Mouse (Mus musculus) fat pad, adult 2 months (tissue): ENCODE measurements around the gene Tuba1c.
A peak's percentile ranks its signal among the peaks of the same experiment; 100 is the strongest.

Source experiments
- DNase-seq: peaks from one replicate; pipeline ENCODE4 v3.0.0-alpha.2; 2011; ENCODE audit warnings: low read depth, low spot score; ENCODE audit errors: extremely low read depth

The Tuba1c gene

DNA sequence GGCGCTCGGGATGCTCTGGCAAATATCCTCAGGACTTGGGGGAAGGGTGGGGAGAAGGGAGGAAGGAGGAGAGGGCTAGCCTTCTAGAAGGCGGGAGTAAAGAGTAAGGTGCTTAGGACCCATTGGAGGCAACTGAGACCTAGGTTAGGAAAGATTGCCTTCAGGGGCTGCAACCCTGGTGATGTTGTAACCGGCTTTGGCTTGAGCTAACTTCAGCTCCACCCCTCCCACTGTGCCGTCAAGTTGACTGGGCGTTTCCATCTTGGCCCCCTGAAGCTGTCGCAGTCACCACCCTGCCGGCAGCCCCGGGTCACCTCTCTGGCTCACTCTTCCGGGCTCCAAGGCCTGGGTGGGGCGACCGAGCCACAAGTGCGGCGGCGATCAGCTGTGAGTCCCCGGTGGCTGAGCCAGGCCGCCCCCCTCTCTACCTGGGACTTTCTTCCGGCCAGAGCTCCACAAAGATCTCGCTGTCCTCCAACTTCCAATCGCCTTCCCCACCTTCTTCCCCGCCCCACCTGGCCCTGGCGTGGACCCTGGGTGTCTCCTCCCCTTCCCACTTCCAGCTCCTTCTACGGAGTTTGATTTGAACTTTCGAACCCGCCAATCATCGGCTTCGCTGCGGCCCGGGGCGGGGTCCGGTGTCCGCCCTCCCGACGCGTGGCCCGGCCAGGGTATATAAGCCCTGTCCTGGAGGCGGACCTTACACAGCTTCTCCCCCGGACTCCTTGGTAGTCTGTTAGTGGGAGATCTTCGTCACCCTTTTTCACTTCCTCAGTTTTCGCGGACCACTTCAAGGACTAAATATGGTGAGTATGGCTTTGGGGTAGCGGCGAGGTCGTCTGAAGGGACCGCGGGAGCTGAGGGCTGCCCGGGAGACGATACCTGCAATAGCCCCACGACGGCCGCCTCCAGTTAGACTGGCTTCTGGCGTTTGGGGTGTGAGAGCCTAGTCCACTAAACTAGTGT, at the start of gene Tuba1c:
Gene Tuba1c (plus strand): TSS at position 273 of the 966 bp plus-strand sequence.
- DNase-seq, result peak; percentile 97

DNA sequence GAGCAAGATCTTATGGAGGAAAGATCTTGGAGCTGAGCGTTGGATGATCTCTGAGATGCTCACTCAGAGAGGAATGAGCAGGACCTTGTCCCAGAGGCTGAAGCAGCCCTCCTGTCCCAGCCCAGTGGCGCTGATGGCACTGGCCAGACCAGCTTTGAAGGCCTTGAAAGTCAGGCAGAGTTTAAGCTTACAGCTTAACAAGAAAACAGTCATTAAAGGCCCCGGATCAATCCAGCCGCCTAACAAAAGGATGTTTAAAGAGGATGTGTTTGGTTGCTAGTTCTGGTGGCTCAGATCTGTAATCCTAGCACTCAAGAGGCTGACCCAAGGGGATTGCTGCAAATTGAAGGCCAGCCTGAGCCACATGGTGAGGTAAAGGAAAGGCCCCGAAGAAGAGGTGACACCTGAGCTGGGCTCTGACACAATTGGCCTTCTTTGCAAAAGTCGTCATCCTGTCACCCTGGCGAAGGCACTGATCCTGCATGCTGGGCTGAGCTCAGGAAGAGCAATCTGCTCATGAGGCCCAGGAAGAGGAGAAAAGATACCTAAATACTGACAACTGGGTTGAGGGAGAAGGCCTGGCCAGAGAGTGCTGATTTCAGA, 49.6 kb upstream of the Tuba1c start:
- DNase-seq, result no peak

DNA sequence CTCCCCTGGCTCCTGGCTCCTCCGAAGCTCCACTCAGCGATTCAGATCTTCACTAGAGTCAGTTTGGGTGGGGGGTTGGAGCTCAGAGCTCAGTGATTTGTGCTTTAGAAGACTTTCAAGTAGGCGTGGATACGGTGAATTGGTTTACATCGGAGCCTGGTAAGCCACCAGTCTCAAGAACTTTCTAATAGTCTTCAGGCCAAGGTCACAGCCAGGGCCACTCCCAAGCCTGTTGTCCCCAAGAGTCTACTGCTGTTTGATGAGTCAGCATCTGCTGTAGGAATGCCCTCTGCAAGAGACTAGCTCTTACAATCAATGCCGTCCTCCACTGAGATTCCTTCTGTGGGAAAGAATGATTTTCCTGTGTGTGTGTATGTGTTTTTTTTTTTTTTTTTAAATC, 47.6 kb upstream of the Tuba1c start:
- no peak for DNase-seq

DNA sequence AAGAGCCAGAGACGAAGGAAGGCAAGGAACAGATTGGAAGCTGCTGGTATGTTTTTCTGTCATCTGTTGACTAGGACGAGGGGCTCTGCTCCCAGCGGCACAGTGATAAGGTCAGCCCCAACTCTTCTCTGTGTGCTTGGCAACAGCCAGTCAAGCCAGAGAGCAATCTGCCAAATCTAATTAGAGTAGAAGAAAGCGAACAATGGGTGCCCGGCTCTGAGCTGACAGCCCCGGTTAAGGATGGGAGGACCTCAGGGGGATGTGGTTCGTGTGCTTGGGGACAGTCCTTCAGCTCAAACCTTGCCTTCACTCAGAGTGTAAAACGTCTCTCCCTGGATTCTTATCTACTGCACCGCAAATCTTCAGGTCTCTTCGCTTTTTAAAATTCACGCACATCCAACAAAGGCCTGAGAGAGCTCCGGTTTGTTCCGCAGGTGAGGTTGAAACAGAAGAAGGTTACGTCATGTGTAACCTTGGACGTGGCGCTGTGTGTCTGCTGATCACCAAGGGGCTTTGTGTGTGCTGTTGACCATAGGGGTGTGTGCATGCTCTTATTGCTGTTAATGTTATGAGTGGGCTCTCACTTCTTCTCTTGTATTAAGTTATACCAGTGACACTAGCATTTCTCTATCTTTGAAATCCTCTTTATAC, 46.1 kb upstream of the Tuba1c start:
- no peak for DNase-seq

DNA sequence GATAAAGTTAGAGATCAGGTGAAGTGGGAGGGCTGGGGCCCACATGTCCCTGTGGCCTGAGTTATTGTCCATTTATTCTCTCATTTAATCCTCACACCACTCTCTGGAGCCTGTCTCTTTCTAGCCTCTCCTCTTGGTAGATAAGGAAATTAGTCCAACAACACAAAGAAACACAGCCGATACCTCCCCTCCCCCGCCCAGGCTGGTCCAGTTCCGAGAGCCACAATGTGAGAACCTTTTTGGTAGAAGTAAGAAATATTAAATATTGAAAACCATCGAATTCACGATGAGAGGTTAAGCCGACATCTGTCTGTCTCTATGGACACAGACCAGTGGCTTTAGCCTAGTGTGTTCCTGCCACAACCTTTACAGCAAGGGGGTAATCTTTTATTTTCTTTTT, 45.0 kb upstream of the Tuba1c start:
- no peak for DNase-seq

DNA sequence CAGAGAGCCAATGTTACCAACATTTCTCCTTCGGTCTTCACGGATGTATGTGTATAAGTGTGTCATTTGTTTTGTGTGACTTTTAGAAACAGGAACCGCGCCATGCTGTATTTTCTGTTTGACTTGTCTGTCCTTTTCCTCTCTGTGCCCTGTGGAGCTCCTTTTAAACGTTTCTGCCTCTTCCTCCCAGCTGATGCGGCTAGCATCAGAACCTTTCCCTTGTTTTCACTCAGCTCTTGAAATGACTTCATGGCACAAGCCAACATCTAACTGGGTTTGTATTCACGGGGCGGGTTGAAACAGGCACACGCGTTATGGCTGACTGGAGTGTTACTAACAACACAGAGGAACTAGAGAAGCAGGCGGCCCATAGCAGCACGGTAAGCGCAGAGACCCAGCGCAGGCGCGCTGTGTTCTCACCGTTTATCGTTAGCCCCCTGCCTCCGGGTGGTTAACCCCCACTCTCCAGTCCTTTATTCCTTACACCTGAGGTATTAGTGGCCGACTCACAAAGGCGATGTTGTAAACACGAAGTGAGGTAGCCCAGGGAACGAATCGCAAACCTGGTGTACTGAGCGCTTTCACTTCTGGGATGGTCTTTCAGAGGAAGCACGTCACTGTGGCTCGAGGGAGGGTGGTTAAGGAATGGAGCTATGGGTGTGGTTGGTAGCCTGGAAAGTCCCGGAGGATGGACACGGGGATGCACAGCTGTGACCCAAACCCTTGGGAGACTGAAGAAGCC, 44.3 kb upstream of the Tuba1c start:
- DNase-seq, result no peak

DNA sequence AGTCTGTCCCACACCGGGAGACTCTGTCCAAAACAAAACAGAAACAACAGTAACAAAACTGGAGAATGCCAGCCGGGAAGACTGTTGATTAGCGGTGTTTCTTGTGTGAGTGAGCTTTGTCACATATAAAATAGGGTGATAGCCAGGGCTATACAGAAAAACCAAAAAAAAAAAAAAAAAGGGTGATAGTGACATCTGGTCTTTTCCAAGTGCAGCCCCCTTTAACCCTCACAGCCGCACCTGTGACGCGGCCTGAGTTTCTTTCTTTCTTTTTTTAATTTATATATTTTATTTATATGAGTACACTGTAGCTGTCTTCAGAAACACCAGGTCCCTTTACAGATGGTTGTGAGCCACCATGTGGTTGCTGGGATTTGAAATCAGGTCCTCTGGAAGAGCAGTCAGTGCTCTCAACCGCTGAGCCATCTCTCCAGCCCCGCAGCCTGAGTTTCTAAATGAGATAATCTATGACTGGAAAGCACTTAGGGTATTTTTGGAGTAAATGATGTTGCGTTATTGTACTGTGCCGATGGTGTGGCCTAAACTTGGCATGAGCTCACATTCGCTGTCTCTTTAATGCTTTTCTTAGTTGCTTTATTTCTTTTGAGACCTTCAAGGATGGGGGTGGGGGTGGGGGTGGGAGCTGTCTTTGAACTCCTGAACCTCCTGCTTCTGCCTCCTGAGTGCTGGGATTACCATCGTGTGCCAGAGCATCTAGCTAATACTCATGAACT, 43.5 kb upstream of the Tuba1c start:
- DNase-seq, result no peak

DNA sequence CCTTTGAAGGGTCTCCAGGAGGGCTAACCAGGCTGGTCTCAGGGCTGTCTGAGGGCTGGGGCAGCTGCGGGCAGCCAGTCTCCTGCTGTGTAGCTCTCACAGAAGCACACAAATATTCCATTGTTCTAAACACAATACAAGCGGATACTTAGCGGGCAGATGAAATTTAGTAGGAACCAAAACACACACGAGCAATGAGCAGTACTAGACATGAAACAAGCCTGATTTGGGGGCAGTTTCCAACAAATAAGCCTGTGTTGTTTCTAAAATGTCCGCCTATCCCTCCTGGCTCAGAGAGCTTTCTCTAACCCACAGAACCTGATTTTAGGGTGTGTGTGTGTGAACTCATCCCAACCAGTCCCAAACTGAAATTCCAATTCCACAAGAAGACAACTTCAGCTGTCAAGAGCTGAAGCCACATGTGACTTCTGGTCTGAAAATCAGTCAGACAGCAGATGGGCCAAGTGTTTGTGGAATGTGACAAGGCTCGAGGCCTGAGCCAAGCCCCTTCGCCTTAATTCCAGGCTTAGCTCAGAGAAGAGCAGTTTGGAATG, 42.5 kb upstream of the Tuba1c start:
- DNase-seq, result no peak

DNA sequence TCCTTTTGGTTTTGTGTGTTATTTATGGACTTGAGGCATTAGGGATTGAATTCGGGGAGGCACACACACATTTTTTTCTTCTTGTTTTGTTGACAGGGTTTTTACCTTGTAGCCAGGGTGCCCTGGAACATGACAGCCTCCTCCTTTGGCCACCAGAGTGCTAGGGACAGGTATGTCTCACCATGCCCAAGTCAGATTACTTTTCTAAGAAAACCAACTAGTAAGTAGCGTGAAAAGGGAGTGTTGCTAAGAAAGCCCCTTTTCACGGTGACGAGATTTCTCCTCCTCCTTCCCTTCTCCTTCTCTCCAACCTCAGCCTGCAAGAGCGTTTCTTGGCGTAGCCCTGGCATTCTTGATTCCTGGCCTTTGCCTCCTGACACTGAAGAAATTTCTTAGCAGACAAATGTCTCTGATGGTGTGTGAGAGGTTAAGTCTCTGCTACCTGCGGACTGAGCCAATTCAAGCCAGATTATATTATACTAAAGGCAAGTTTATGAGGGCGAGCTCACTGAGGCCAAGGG, 42.0 kb upstream of the Tuba1c start:
- no peak for DNase-seq

DNA sequence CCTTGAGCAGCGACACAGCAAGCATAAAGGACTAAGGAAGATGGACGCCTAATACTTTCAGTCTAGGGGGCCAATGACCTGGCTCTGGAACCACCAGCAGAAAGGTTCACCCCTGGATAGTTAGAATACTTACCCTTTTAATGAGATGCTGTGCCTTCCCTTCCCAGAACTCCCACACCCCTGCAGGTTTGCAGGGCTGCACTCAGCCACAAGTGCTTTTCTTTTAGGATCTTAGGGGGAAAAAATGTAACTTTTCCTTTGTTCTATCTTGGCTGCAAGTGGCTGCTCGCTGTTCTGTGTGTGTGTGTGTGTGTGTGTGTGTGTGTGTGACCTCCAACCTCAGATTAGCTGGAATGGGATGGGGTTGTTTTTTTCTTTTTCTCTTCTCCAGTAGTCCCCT, 40.9 kb upstream of the Tuba1c start:
- DNase-seq, result no peak

DNA sequence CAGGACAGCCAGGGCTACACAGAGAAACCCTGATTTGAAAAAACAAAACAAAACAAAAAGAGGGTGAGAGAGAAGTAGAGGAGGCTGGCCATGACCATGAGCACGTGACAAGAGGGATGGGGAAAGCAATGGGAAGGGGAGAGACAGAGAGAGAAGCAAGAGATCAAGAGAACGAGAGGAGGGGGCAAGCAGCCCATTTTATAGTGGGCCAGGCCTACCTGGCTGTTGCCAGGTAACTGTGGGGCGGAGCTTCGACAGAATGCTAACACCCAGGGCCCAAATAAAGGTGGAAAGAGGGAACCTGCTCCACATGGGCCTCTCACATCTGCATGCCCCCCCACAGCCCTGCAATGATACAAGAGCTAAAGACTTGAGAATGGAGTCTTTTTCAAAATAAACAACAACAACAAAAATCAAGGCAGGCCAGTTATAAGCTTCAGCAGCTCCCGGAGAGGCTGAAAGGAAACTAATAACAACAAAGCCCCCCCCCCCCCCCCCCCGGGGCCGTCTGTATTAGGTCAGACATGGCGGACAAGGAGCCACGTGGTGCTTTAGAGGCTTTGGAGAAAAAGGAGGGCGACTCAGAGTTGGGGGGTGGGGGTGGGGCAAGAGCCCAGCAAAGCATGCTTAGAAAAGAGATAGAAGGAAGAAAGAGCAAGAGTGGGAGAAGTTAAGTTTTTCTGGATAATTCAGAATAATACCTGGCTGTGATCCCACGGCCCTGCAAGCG, 39.8 kb upstream of the Tuba1c start:
- DNase-seq, result no peak

DNA sequence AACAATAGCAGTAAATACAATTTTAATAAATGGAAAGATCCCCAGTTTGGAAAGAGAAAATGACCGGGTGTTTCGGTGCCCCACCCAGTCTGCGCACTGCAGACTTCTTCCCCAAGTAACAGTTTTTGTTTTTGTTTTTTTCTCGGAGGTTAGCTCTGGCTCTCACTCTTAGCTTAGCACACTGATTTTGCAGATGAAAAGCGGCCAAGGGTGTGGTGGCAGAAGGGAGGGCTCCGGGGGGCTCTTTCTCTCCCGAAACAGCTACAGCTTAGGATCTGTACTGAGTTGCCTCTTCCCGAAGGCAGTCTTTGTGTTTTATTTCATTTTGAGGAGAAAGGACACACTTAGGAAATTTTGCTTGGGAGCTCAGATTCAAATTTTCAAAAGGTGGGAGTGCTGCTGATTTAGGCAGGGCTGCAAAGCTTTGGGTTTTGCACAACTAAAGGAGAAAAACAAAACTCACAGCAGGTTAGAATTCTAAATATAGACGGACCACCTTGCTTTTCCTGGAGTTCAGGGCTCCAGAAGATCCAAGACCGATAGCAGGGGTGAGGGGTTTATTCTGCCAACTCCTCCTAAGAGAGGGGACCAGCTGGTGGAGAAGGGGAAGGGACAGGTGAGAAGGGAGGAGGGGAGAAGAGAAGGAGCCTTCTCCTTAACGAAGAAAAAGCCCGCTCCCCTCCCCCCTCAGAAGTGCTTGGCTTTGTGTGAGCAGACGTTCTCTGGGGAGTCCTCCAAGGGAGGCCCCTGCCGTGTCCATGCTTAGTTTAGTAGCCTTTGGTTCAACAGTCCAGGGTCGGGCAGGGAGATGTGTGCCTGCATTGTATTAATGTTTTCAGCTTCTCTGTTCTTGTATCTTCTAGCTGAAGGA, 38.8 kb upstream of the Tuba1c start:
- DNase-seq, result no peak

DNA sequence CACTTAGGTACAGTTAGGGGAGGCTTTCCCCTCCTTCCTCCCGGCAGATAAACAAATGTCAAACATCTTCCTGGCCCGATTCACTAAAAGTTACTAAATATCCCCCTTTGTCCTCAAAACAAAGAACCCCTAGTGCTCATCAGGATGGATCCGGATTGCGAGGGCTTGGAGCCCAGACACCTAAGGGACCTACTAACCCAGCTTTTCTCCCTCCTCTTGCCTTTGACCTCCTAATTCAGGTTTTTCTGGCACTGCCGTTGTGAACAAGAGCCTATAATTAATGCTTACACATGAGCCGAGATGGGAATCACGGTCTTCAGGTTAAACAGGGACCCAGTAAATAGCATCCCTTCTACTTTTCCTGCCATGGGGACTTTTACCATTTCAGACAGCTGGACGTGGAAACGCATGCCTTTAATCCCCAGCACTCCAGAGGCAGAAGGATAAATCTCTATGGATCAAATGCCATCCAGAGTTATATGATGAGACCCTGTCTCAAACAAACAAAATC, 38.1 kb upstream of the Tuba1c start:
- no peak for DNase-seq

DNA sequence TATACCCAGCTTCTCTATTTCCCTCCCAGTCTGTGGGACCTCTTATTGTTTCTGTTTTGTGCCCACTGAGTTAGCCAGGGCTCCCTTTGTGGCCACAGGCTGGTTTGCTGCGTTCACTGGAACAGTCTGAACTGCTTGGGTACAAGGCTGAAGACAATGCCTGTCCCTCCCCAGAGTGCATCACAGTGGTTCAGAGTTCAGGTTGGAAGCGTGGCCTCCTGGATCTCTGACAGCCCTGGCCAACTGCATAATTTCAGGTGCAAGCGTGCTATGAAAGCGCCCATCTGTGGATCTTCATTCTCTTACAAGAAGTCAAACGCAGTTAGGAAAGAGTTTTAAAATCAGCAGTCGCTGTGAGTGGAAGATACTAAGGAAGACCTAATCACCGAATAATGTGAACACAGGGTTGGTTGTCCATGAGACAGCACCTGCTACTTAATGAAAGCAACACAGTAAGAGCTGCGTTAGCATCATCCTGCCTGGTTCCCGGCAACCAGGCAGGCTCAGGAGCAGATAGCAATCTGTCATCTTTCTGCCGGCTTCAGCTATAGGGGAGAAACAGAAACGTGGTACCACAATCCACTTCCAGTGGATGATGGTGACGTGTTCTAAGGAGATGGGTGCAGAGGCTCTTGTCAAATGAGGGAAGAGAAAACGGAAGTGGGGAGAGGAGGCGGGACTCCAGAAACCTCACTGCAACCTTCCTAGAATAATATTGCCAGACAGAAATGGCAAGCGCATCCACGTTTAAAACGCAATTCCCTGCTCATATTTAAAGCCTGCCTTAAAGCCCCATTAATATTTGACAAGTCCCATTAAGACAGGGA, 37.4 kb upstream of the Tuba1c start:
- DNase-seq, result no peak

DNA sequence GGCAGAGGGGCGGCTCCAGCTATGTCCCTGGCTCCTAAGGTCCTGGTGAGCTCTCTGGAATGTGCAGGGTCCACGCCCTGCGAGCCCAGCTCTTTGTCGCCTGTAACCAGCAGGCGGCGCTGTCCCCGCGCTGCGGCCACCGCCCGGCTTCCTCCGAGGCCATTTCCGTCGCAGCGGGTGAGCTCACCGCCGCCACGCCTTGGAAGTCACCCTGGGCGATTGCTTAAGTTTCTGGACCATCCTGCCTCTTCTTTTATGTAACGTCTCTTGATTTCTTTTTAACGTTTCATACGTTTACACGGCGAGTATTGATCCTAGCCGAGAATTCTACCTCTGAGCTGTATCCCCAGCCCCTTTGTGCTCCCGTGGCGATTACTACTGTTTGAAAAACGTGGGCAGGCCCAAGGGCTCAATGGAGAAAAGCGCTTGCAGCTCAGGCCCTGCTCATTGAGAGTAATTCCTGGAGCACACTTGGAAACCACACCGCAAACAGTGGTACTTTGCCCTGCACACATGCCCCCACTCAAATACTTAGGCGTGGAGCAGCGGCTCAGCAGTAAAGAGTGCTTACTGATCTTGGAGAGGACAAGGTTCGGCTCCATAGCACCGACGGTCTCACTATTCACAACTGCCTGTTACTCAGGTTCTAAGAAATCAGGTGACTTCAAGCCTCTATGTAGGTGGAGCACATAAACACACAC, 36.4 kb upstream of the Tuba1c start:
- no peak for DNase-seq

DNA sequence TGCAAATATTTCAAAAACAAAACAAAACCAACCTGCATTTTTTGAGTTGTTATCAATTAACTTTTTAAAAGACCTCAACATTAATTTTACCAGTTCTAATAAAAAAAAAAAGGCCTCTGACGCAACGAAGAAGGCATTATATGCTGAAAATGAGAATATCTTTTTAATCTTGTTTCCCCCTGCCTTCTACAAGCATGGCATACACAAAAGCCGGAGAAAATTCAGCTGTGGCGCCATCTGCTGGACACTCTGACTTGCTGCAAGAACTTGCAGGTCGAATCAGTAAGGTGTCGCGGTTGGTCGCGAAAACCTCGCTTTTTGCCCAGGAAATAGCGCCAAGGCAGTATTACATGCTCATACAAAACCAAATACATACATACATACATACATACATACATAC, 35.8 kb upstream of the Tuba1c start:
- no peak for DNase-seq
